Mouse (Mus musculus) small intestine, adult 2 months (tissue): Measurements from ENCODE around the gene Atp2b1.

Experiments used
- CTCF ChIP-seq: fragments of 200-500 bp; IDR thresholded peaks from 2 replicates; pipeline ENCODE4 v1.5.1; 2012; ENCODE audit warnings: low read depth, mild to moderate bottlenecking, control low read depth, inconsistent platforms, low read length, moderate library complexity, mixed read lengths; ENCODE audit not compliant: insufficient replicate concordance, insufficient read length; ENCODE audit errors: extremely low read depth
- POLR2A ChIP-seq: fragments of 200-500 bp; IDR thresholded peaks from 2 replicates; pipeline ENCODE4 v1.6.1; 2012; ENCODE audit warnings: low read depth, mild to moderate bottlenecking, control low read depth, inconsistent platforms, low read length, moderate library complexity

DNA sequence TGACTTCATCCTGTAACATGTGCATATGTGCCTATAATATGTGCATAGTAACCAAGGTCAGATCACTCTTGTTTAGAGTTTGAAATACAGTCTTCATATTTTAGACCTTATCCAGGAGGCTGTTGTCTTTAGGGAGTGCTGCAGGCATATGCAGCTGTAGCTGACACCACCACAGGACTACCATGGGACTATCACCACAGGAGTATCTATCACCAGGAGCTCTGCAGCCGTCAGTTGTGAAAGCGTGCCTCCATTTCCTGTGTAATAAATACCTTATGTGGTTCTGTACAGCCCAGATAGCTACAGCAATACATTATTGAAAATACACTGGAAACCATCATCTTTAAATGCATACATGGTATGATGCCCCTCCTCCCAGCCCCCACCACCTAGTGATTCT is 33.0 kb downstream of the Atp2b1 start:
- no peak for TF ChIP-seq CTCF
- no peak for TF ChIP-seq POLR2A
